Mouse (Mus musculus): ENCODE measurements around the gene Spert. TPM values are rescaled to one million over a fixed set of nuclear protein-coding genes. Genes with fewer than 3 reads are reported as not detected.

Gene Spert
- total and polyA plus RNA-seq, 3 experiments = 0.04 TPM; not detected in 2

DNA sequence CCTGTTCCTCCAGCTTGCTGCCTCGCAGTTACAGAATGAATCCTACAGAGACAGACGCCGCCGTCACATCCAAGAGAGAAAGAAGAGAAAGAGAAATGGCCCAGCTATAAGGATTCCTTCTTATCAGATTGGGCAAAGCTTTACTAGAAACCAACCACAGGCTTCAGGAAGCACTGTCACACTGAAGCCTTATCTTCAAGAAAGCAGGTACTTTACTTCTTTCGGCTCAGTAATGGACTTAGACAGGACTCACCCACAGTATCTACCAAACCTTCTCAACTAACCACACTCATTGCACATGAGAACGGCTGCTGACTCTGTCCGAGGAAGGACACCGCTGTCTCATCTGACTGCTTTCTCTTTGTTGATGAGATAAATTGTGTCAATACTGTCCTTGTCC, 36.0 kb upstream of the Spert start:
- Histone ChIP-seq H3K4me3 (ENCODE audit: control insufficient read depth in 1 of 2, insufficient read depth in 1 of 2, low read depth in 2 of 2, low read length in 2 of 2) (peak overlapping the region; percentile 51), H3K4me1 (ENCODE audit: control insufficient read depth in 1 of 2, insufficient read depth in 2 of 2, low read length in 2 of 2) (peaks cover 0 to 6% of the 10 kb centered on the region in 2 experiments; a peak in 1 of 4 replicates), H3K9ac (ENCODE audit: control insufficient read depth, low read depth, low read length, poor library complexity, severe bottlenecking) (no peak overlapping the region), H3K27me3 (ENCODE audit: control insufficient read depth in 1 of 2, insufficient read depth in 2 of 2, low read length in 2 of 2) (peaks cover 4 to 5% of the 10 kb centered on the region in 2 experiments; a peak in 3 of 4 replicates), H3K36me3 (ENCODE audit: control insufficient read depth in 1 of 2, insufficient read depth in 2 of 2, low read length in 2 of 2) (peaks cover 0 to 6% of the 10 kb centered on the region in 2 experiments; a peak in 2 of 4 replicates), H3K79me2 (ENCODE audit: control insufficient read depth, insufficient read depth, low read length, poor library complexity) (no peaks in the 10 kb centered on the region), H3K9me3 (replicated peaks; ENCODE audit: insufficient read depth, low read length) (no peaks in the 10 kb centered on the region), H3K27ac (ENCODE audit: control insufficient read depth, low read depth, low read length) (no peak overlapping the region)
- TF ChIP-seq MAFK (IDR thresholded peaks at IDR 0.05; ENCODE audit: borderline replicate concordance, low read depth, low read length) = no peak
- no peak for TF ChIP-seq ZC3H11A (IDR thresholded peaks at IDR 0.05; ENCODE audit: low read depth, low read length)
- no peak for TF ChIP-seq RAD21 (IDR thresholded peaks at IDR 0.05; ENCODE audit: low read depth, low read length)
- TF ChIP-seq GABPA (IDR thresholded peaks at IDR 0.05; ENCODE audit: low read depth, low read length) = no peak
- no peak for TF ChIP-seq HCFC1 (IDR thresholded peaks at IDR 0.05; ENCODE audit: low read depth, low read length)
- no peak for TF ChIP-seq POLR2AphosphoS5 (IDR thresholded peaks at IDR 0.05; ENCODE audit: borderline replicate concordance, low read depth, low read length)
- TF ChIP-seq MYB (IDR thresholded peaks at IDR 0.05; ENCODE audit: low read depth, low read length) = no peak
- no peak for TF ChIP-seq MAZ (IDR thresholded peaks at IDR 0.05; ENCODE audit: low read depth, low read length)
- TF ChIP-seq USF2 (IDR thresholded peaks at IDR 0.05; ENCODE audit: borderline replicate concordance in 1 of 2, insufficient read depth in 1 of 2, low read depth in 1 of 2, low read length in 2 of 2) = no peak
- TF ChIP-seq E2F4 (IDR thresholded peaks at IDR 0.05; ENCODE audit: borderline replicate concordance, low read depth, low read length) = no peak
- no peak for TF ChIP-seq MEF2A (IDR thresholded peaks at IDR 0.05; ENCODE audit: extremely low read depth, insufficient replicate concordance, low read depth, low read length, poor library complexity, severe bottlenecking)
- TF ChIP-seq ETS1 (IDR thresholded peaks at IDR 0.05; ENCODE audit: low read depth, low read length) = no peak
- no peak for TF ChIP-seq BHLHE40 (IDR thresholded peaks at IDR 0.05; ENCODE audit: borderline replicate concordance, low read depth, low read length)
- no peak for TF ChIP-seq ZNF384 (IDR thresholded peaks at IDR 0.05; ENCODE audit: low read depth, low read length)
- no peak for TF ChIP-seq MAX (IDR thresholded peaks at IDR 0.05; ENCODE audit: low read length)
- TF ChIP-seq POLR2AphosphoS2 (IDR thresholded peaks at IDR 0.05; ENCODE audit: low read length) = no peak
- no peak for TF ChIP-seq SIN3A (IDR thresholded peaks at IDR 0.05; ENCODE audit: low read length)
- TF ChIP-seq RCOR1 (IDR thresholded peaks at IDR 0.05; ENCODE audit: low read depth, low read length) = peak; percentile 60
- TF ChIP-seq TBP (IDR thresholded peaks at IDR 0.05; ENCODE audit: low read depth, low read length) = no peak
- no peak for TF ChIP-seq KAT2A (conservative IDR thresholded peaks at IDR 0.05; ENCODE audit: low read depth, low read length)
- no peak for TF ChIP-seq JUND (IDR thresholded peaks at IDR 0.05; ENCODE audit: low read depth, low read length)
- no peak for TF ChIP-seq ZMIZ1 (IDR thresholded peaks at IDR 0.05; ENCODE audit: low read depth, low read length)
- TF ChIP-seq USF1 (IDR thresholded peaks at IDR 0.05; ENCODE audit: low read depth, low read length) = no peak
- TF ChIP-seq CTCF (IDR thresholded peaks at IDR 0.05 in 2 of 3, conservative IDR thresholded peaks at IDR 0.05 in 1 of 3; ENCODE audit: control insufficient read depth in 1 of 3, insufficient read depth in 1 of 3, low read depth in 2 of 3, low read length in 3 of 3, poor library complexity in 1 of 3, severe bottlenecking in 1 of 3) = no peak
- TF ChIP-seq GATA1 (IDR thresholded peaks at IDR 0.05; ENCODE audit: low read depth, low read length) = peak; percentile 85
- TF ChIP-seq MYC (IDR thresholded peaks at IDR 0.05; ENCODE audit: low read depth, low read length) = no peak
- TF ChIP-seq TAL1 (IDR thresholded peaks at IDR 0.05; ENCODE audit: low read length) = no peak
- TF ChIP-seq ELF1 (IDR thresholded peaks at IDR 0.05; ENCODE audit: low read depth, low read length) = no peak
- peak; percentile 14; the same call in 1 of the 2 replicates for TF ChIP-seq TCF12 (IDR thresholded peaks at IDR 0.05; ENCODE audit: low read depth, low read length)
- TF ChIP-seq EP300 (IDR thresholded peaks at IDR 0.05; ENCODE audit: low read depth in 1 of 2, low read length in 2 of 2) = peak in 1 of 2 experiments; percentile 36; a peak in 1 of 4 replicates
- TF ChIP-seq NRF1 (IDR thresholded peaks at IDR 0.05; ENCODE audit: insufficient read depth, low read depth, low read length, poor library complexity, severe bottlenecking) = no peak
- no peak for TF ChIP-seq CHD1 (IDR thresholded peaks at IDR 0.05; ENCODE audit: low read depth, low read length)
- TF ChIP-seq NELFE (IDR thresholded peaks at IDR 0.05; ENCODE audit: low read depth, low read length) = no peak
- no peak for TF ChIP-seq POLR2A (IDR thresholded peaks at IDR 0.05; ENCODE audit: control insufficient read depth in 1 of 2, insufficient read depth in 1 of 2, low read depth in 1 of 2, low read length in 2 of 2, poor library complexity in 1 of 2)
- no peak for TF ChIP-seq UBTF (IDR thresholded peaks at IDR 0.05; ENCODE audit: borderline replicate concordance, insufficient read depth, low read depth, low read length)
- TF ChIP-seq CHD2 (IDR thresholded peaks at IDR 0.05; ENCODE audit: low read length) = no peak
- peak; percentile 48 for DNase-seq (ENCODE audit: low read depth, low spot score)
